Mouse (Mus musculus): ENCODE data around the gene A3galt2. TPM values are rescaled to one million over a fixed set of nuclear protein-coding genes. Genes with fewer than 3 reads are reported as not detected.

The A3galt2 gene
- polyA plus RNA-seq, 1 experiment from 2014 or later: 0.45 TPM

GRCm38 (mm10) chr4:128787023-128787939 is 32.1 kb downstream of the A3galt2 start:
- H3K4me3 ChIP-seq: no peak overlapping the region
- no peak overlapping the region for H3K9ac ChIP-seq (replicated peaks)
- H3K27ac ChIP-seq (replicated peaks): no peak overlapping the region
- H3K36me3 ChIP-seq: peaks cover 57% of the 10 kb centered on the region
- H3K9me3 ChIP-seq: no peaks in the 10 kb centered on the region
- H3K4me1 ChIP-seq: no peaks in the 10 kb centered on the region
- WGBS: 77% methylated on average over 24 of the region's 24 CpGs
- H3K4me2 ChIP-seq (replicated peaks): no peak overlapping the region
- H3K27me3 ChIP-seq: no peaks in the 10 kb centered on the region
- no peak for ATAC-seq (replicated peaks)

GRCm38 (mm10) chr4:128788108-128788507 is 32.9 kb downstream of the A3galt2 start:
- no peak overlapping the region for H3K4me3 ChIP-seq
- peaks cover 49% of the 10 kb centered on the region for H3K36me3 ChIP-seq
- H3K4me2 ChIP-seq (replicated peaks): no peak overlapping the region
- no peak for ATAC-seq (replicated peaks)
- no peak overlapping the region for H3K9ac ChIP-seq (replicated peaks)
- no peaks in the 10 kb centered on the region for H3K4me1 ChIP-seq
- no peaks in the 10 kb centered on the region for H3K9me3 ChIP-seq
- H3K27ac ChIP-seq (replicated peaks): no peak overlapping the region
- WGBS: 87% methylated on average over 4 of the region's 4 CpGs
- no peaks in the 10 kb centered on the region for H3K27me3 ChIP-seq

GRCm38 (mm10) chr4:128789646-128790045 is 34.5 kb downstream of the A3galt2 start:
- ATAC-seq (replicated peaks): no peak
- no peak overlapping the region for H3K4me2 ChIP-seq (replicated peaks)
- no peaks in the 10 kb centered on the region for H3K4me1 ChIP-seq
- H3K4me3 ChIP-seq: no peak overlapping the region
- no peak overlapping the region for H3K9ac ChIP-seq (replicated peaks)
- WGBS: 42% methylated on average over 18 of the region's 18 CpGs
- no peaks in the 10 kb centered on the region for H3K27me3 ChIP-seq
- no peaks in the 10 kb centered on the region for H3K9me3 ChIP-seq
- H3K27ac ChIP-seq (replicated peaks): no peak overlapping the region
- peaks cover 35% of the 10 kb centered on the region for H3K36me3 ChIP-seq

- Histone ChIP-seq H3K4me1 (peaks cover 31% of the 10 kb centered on the region), H3K9ac (replicated peaks) (no peak overlapping the region), H3K4me3 (no peak overlapping the region), H3K36me3 (0 out of 2 replicates have a peak, but pooled peaks cover 3% of the 10 kb centered on the region), H3K27me3 (no peaks in the 10 kb centered on the region), H3K4me2 (replicated peaks) (no peak overlapping the region), H3K9me3 (no peaks in the 10 kb centered on the region), H3K27ac (replicated peaks) (no peak overlapping the region)
- WGBS: 81% methylated on average over 1 of the region's 1 CpGs
- no peak for ATAC-seq (replicated peaks)
These were observed 38.5 kb downstream of the A3galt2 start for GRCm38 (mm10) chr4:128793710-128794109.

- Histone ChIP-seq H3K36me3 (0 out of 2 replicates have a peak, but pooled peaks cover 3% of the 10 kb centered on the region), H3K4me3 (no peak overlapping the region), H3K9me3 (no peaks in the 10 kb centered on the region), H3K4me2 (replicated peaks) (no peak overlapping the region), H3K4me1 (peaks cover 36% of the 10 kb centered on the region), H3K9ac (replicated peaks) (no peak overlapping the region), H3K27me3 (no peaks in the 10 kb centered on the region), H3K27ac (replicated peaks) (no peak overlapping the region)
- 89% methylated on average over 8 of the region's 8 CpGs for WGBS
- ATAC-seq (replicated peaks): no peak
These were observed 39.0 kb downstream of the A3galt2 start for GRCm38 (mm10) chr4:128794198-128794597.

GRCm38 (mm10) chr4:128795596-128795995 is 40.4 kb downstream of the A3galt2 start:
- Histone ChIP-seq H3K27me3 (no peaks in the 10 kb centered on the region), H3K36me3 (no peaks in the 10 kb centered on the region), H3K4me2 (replicated peaks) (no peak overlapping the region; the same call in 1 of the 2 replicates), H3K27ac (replicated peaks) (0 out of 2 replicates have a peak overlapping the region, but pooled peaks have one; percentile 9), H3K9me3 (no peaks in the 10 kb centered on the region), H3K4me3 (no peak overlapping the region), H3K9ac (replicated peaks) (no peak overlapping the region; the same call in 1 of the 2 replicates), H3K4me1 (peaks cover 42% of the 10 kb centered on the region)
- ATAC-seq (replicated peaks): peak; percentile 58
- 4% methylated on average over 9 of the region's 9 CpGs for WGBS

GRCm38 (mm10) chr4:128796788-128797187 is 41.6 kb downstream of the A3galt2 start:
- H3K4me2 ChIP-seq (replicated peaks): no peak overlapping the region
- H3K9me3 ChIP-seq: no peaks in the 10 kb centered on the region
- WGBS: 69% methylated on average over 8 of the region's 8 CpGs
- 0 out of 2 replicates have a peak overlapping the region, but pooled peaks have one; percentile 19 for H3K27ac ChIP-seq (replicated peaks)
- no peak overlapping the region for H3K9ac ChIP-seq (replicated peaks)
- H3K4me3 ChIP-seq: no peak overlapping the region
- ATAC-seq (replicated peaks): no peak
- H3K27me3 ChIP-seq: no peaks in the 10 kb centered on the region
- no peaks in the 10 kb centered on the region for H3K36me3 ChIP-seq
- H3K4me1 ChIP-seq: peaks cover 53% of the 10 kb centered on the region

GRCm38 (mm10) chr4:128801675-128802465 is 46.7 kb downstream of the A3galt2 start:
- Histone ChIP-seq H3K9me3 (no peaks in the 10 kb centered on the region), H3K27ac (replicated peaks) (no peak overlapping the region), H3K4me1 (peaks cover 68% of the 10 kb centered on the region), H3K27me3 (no peaks in the 10 kb centered on the region), H3K9ac (replicated peaks) (no peak overlapping the region), H3K4me2 (replicated peaks) (no peak overlapping the region), H3K36me3 (no peaks in the 10 kb centered on the region), H3K4me3 (no peak overlapping the region)
- 84% methylated on average over 9 of the region's 9 CpGs for WGBS
- no peak for ATAC-seq (replicated peaks)

- Histone ChIP-seq H3K36me3 (no peaks in the 10 kb centered on the region), H3K4me3 (peak overlapping the region; percentile 93; the same call in 1 of the 2 replicates), H3K4me1 (peaks cover 60% of the 10 kb centered on the region), H3K9me3 (no peaks in the 10 kb centered on the region), H3K4me2 (replicated peaks) (peak overlapping the region; percentile 89), H3K9ac (replicated peaks) (peak overlapping the region; percentile 98; the same call in 1 of the 2 replicates), H3K27ac (replicated peaks) (no peak overlapping the region), H3K27me3 (no peaks in the 10 kb centered on the region)
- WGBS: 70% methylated on average over 5 of the region's 5 CpGs
- no peak for ATAC-seq (replicated peaks)
These were observed 48.4 kb downstream of the A3galt2 start for GRCm38 (mm10) chr4:128803569-128803968.

GRCm38 (mm10) chr4:128804426-128805149 is 49.4 kb downstream of the A3galt2 start:
- Histone ChIP-seq H3K4me2 (replicated peaks) (peak overlapping the region; percentile 89), H3K36me3 (no peaks in the 10 kb centered on the region), H3K4me1 (peaks cover 50% of the 10 kb centered on the region), H3K9me3 (no peaks in the 10 kb centered on the region), H3K4me3 (peak overlapping the region; percentile 93), H3K27ac (replicated peaks) (peak overlapping the region; percentile 98), H3K27me3 (no peaks in the 10 kb centered on the region), H3K9ac (replicated peaks) (peak overlapping the region; percentile 98)
- ATAC-seq (replicated peaks): no peak; the same call in 1 of the 2 replicates
- 4% methylated on average over 6 of the region's 6 CpGs for WGBS

GRCm38 (mm10) chr4:128805150-128806042 is 50.2 kb downstream of the A3galt2 start:
- under 1% methylated on average over 56 of the region's 74 CpGs for WGBS
- peak; percentile 35 for ATAC-seq (replicated peaks)
- peak overlapping the region; percentile 98 for H3K27ac ChIP-seq (replicated peaks)
- H3K9ac ChIP-seq (replicated peaks): peak overlapping the region; percentile 98
- H3K4me1 ChIP-seq: peaks cover 48% of the 10 kb centered on the region
- H3K4me3 ChIP-seq: peak overlapping the region; percentile 93
- H3K36me3 ChIP-seq: no peaks in the 10 kb centered on the region
- H3K27me3 ChIP-seq: no peaks in the 10 kb centered on the region
- no peaks in the 10 kb centered on the region for H3K9me3 ChIP-seq
- peak overlapping the region; percentile 89 for H3K4me2 ChIP-seq (replicated peaks)
